Mouse (Mus musculus): ENCODE measurements around the gene Fbxo28.

Gene Fbxo28

GRCm38 (mm10) chr1:182283231-182283630, 58.2 kb downstream of the Fbxo28 start:
- DNase-seq, result no peak

GRCm38 (mm10) chr1:182282091-182283075, 59.0 kb downstream of the Fbxo28 start, which contains the start of gene Degs1:
Gene Degs1 (minus strand): TSS chr1:182282804.
- peak; percentile 98 for DNase-seq

- DNase-seq, result no peak
Measured at GRCm38 (mm10) chr1:182281251-182281711, 60.1 kb downstream of the Fbxo28 start.

- no peak for DNase-seq
Measured at GRCm38 (mm10) chr1:182280577-182280976, 60.9 kb downstream of the Fbxo28 start.

GRCm38 (mm10) chr1:182280046-182280445, 61.4 kb downstream of the Fbxo28 start:
- no peak for DNase-seq

- no peak for DNase-seq
Measured at GRCm38 (mm10) chr1:182279436-182279835, 62.0 kb downstream of the Fbxo28 start.

GRCm38 (mm10) chr1:182275109-182275508, 66.3 kb downstream of the Fbxo28 start:
- no peak for DNase-seq

- no peak for DNase-seq
Measured at GRCm38 (mm10) chr1:182271632-182272031, 69.8 kb downstream of the Fbxo28 start.

- DNase-seq, result peak; percentile 69
Measured at GRCm38 (mm10) chr1:182271130-182271529, 70.3 kb downstream of the Fbxo28 start.

GRCm38 (mm10) chr1:182268317-182268716, 73.1 kb downstream of the Fbxo28 start:
- peak; percentile 84 for DNase-seq

- no peak for DNase-seq
Measured at GRCm38 (mm10) chr1:182266028-182266525, 75.4 kb downstream of the Fbxo28 start.

Data from kidney, postnatal 14 days (tissue).